Mouse (Mus musculus): ENCODE measurements at regions not wholly inside any gene's neighbourhood (a gene's known extent, or its start where the extent isn't known, plus 50 kb on each side); places are given as distances from the start of the nearest gene placed in this dataset.
A peak's percentile ranks its signal among the peaks of the same experiment; 100 is the strongest.

GRCm38 (mm10) chr10:111693762-111694161, 187.7 kb downstream of the Phlda1 start:
- no peak overlapping the region for H3K4me3 ChIP-seq (ENCODE audit: low read depth, low read length)
- DNase-seq (ENCODE audit: low spot score) (no peak), ATAC-seq (no peak)
- no peaks in the 10 kb centered on the region for H3K36me3 ChIP-seq (ENCODE audit: control insufficient read depth, insufficient read depth, low read length)
- no peaks in the 10 kb centered on the region for H3K4me1 ChIP-seq (ENCODE audit: control insufficient read depth, insufficient read depth, low read length)
- H3K9me3 ChIP-seq (replicated peaks; ENCODE audit: control insufficient read depth, low read length): no peaks in the 10 kb centered on the region
- H3K27ac ChIP-seq (ENCODE audit: low read depth, low read length): no peak overlapping the region
- no peak overlapping the region for H3K9ac ChIP-seq (ENCODE audit: low read length)
- H3K4me2 ChIP-seq (ENCODE audit: low read length): no peak overlapping the region
- H3K27me3 ChIP-seq (replicated peaks; ENCODE audit: control insufficient read depth, insufficient read depth, low read length): no peaks in the 10 kb centered on the region

GRCm38 (mm10) chr10:111694227-111695200, 188.4 kb downstream of the Phlda1 start:
- H3K27ac ChIP-seq (ENCODE audit: low read depth, low read length): no peak overlapping the region
- no peaks in the 10 kb centered on the region for H3K4me1 ChIP-seq (ENCODE audit: control insufficient read depth, insufficient read depth, low read length)
- no peak overlapping the region for H3K4me2 ChIP-seq (ENCODE audit: low read length)
- H3K9me3 ChIP-seq (replicated peaks; ENCODE audit: control insufficient read depth, low read length): no peaks in the 10 kb centered on the region
- 81% methylated on average over 6 of the region's 6 CpGs for WGBS
- ATAC-seq (no peak), DNase-seq (ENCODE audit: low spot score) (peak; percentile 61)
- no peaks in the 10 kb centered on the region for H3K36me3 ChIP-seq (ENCODE audit: control insufficient read depth, insufficient read depth, low read length)
- H3K27me3 ChIP-seq (replicated peaks; ENCODE audit: control insufficient read depth, insufficient read depth, low read length): no peaks in the 10 kb centered on the region
- no peak overlapping the region for H3K9ac ChIP-seq (ENCODE audit: low read length)
- no peak overlapping the region for H3K4me3 ChIP-seq (ENCODE audit: low read depth, low read length)

DNA sequence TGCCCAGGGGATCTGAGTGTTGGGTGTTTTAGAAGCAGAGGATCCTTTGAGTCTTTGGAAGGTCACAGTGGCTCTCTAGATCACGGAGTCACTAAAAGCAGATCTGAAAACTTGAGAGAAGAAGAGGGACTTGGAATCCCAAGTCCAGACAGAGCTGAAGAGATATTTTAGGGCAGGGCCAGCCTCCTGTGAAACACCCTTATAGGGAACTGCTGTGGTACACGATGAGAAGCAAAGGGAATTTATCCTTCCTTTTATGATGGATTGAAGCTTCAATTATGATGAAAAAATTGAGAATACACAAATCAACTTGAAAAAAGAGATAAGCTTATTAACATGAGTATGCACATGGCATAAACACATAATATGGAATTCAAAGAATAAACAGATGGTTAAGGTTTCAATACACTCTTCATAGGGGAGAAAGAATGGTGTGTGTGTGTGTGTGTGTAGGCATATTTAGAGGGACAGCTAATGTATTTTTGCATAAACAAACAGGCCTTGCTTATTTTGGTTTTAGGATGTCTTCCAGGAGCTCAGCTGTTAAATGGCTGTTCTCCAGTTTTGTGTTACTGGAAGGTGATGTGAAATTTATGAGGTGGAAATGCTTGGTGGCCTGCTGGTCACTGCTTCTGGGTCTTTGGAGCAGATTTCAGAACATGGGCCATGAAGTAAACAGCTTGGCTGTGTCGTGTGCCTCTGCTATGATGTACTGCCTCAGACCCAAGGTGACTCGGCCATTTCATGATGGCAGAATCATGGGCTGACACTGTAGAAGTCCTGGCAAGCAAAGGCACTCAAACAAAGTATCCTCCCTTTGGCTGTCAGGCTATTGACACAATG, 190.1 kb downstream of the Phlda1 start:
- Histone ChIP-seq H3K4me3 (ENCODE audit: low read depth, low read length) (no peak overlapping the region), H3K9ac (ENCODE audit: low read length) (no peak overlapping the region), H3K4me1 (ENCODE audit: control insufficient read depth, insufficient read depth, low read length) (peaks cover 3% of the 10 kb centered on the region; the same call in 1 of the 2 replicates), H3K36me3 (ENCODE audit: control insufficient read depth, insufficient read depth, low read length) (no peaks in the 10 kb centered on the region), H3K4me2 (ENCODE audit: low read length) (no peak overlapping the region), H3K27ac (ENCODE audit: low read depth, low read length) (no peak overlapping the region), H3K27me3 (replicated peaks; ENCODE audit: control insufficient read depth, insufficient read depth, low read length) (no peaks in the 10 kb centered on the region), H3K9me3 (replicated peaks; ENCODE audit: control insufficient read depth, low read length) (no peaks in the 10 kb centered on the region)
- 89% methylated on average over 4 of the region's 4 CpGs for WGBS
- ATAC-seq: no peak
- DNase-seq (ENCODE audit: low spot score): no peak

DNA sequence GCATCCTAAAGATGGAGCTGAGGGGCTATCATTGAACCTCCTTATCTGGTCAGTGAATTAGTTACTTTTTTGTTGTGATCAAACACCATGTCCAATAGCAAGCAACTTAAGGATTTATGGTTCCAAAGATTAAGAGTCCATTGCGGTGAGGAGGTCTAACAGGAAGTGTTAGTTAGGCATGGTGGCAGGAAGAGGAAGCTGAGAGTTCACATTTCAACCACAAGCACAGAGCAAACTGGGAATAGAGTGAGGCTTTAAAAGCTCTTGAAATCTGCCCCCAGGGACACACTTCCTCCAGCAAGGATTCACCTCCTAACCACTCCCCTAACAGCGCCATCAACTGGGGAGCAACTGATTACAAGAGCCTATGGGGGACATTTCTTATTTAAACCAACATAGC, 190.9 kb downstream of the Phlda1 start:
- no peak for DNase-seq (ENCODE audit: low spot score)
- Histone ChIP-seq H3K4me3 (ENCODE audit: low read depth, low read length) (no peak overlapping the region), H3K9me3 (replicated peaks; ENCODE audit: control insufficient read depth, low read length) (no peaks in the 10 kb centered on the region), H3K36me3 (ENCODE audit: control insufficient read depth, insufficient read depth, low read length) (no peaks in the 10 kb centered on the region), H3K27ac (ENCODE audit: low read depth, low read length) (no peak overlapping the region), H3K4me1 (ENCODE audit: control insufficient read depth, insufficient read depth, low read length) (peaks cover 3% of the 10 kb centered on the region; the same call in 1 of the 2 replicates), H3K9ac (ENCODE audit: low read length) (no peak overlapping the region), H3K4me2 (ENCODE audit: low read length) (no peak overlapping the region), H3K27me3 (replicated peaks; ENCODE audit: control insufficient read depth, insufficient read depth, low read length) (no peaks in the 10 kb centered on the region)
- WGBS: 91% methylated on average over 2 of the region's 2 CpGs
- ATAC-seq: no peak

- peak; percentile 81 for DNase-seq (ENCODE audit: low spot score)
- peak overlapping the region; percentile 78 for H3K27ac ChIP-seq (ENCODE audit: low read depth, low read length)
- peaks cover 3% of the 10 kb centered on the region; the same call in 1 of the 2 replicates for H3K4me1 ChIP-seq (ENCODE audit: control insufficient read depth, insufficient read depth, low read length)
- H3K27me3 ChIP-seq (replicated peaks; ENCODE audit: control insufficient read depth, insufficient read depth, low read length): no peaks in the 10 kb centered on the region
- WGBS: 65% methylated on average over 16 of the region's 16 CpGs
- H3K9ac ChIP-seq (ENCODE audit: low read length): no peak overlapping the region
- H3K4me3 ChIP-seq (ENCODE audit: low read depth, low read length): no peak overlapping the region
- H3K4me2 ChIP-seq (ENCODE audit: low read length): peak overlapping the region; percentile 21; the same call in 1 of the 2 replicates
- H3K36me3 ChIP-seq (ENCODE audit: control insufficient read depth, insufficient read depth, low read length): no peaks in the 10 kb centered on the region
- H3K9me3 ChIP-seq (replicated peaks; ENCODE audit: control insufficient read depth, low read length): no peaks in the 10 kb centered on the region
- peak; percentile 81 for ATAC-seq
Measured at GRCm38 (mm10) chr10:111699557-111700508, 193.7 kb downstream of the Phlda1 start.

DNA sequence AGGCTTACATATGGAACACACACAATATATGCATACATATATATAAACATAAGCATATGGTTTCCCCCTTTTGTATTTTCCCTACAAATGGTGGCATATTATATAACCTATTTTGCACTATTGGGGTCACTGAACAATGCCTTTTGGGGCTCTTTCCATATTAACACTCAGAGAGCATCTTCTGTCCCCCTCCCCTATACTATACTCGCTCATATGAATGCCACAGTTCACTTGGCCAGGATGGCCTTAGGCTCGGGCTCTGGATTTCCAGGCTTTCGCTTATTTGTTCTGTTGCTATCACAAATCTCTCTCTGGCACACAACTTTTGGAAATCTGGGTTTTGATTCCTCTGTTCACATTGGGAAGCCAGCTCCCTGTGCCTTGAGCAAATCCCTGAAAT, 194.5 kb downstream of the Phlda1 start:
- H3K4me1 ChIP-seq (ENCODE audit: control insufficient read depth, insufficient read depth, low read length): peaks cover 3% of the 10 kb centered on the region; the same call in 1 of the 2 replicates
- H3K4me3 ChIP-seq (ENCODE audit: low read depth, low read length): no peak overlapping the region
- DNase-seq (ENCODE audit: low spot score) (no peak), ATAC-seq (no peak)
- H3K9me3 ChIP-seq (replicated peaks; ENCODE audit: control insufficient read depth, low read length): no peaks in the 10 kb centered on the region
- no peak overlapping the region for H3K9ac ChIP-seq (ENCODE audit: low read length)
- no peak overlapping the region for H3K4me2 ChIP-seq (ENCODE audit: low read length)
- H3K36me3 ChIP-seq (ENCODE audit: control insufficient read depth, insufficient read depth, low read length): no peaks in the 10 kb centered on the region
- 89% methylated on average over 3 of the region's 3 CpGs for WGBS
- no peaks in the 10 kb centered on the region for H3K27me3 ChIP-seq (replicated peaks; ENCODE audit: control insufficient read depth, insufficient read depth, low read length)
- H3K27ac ChIP-seq (ENCODE audit: low read depth, low read length): peak overlapping the region; percentile 15; the same call in 1 of the 2 replicates

DNA sequence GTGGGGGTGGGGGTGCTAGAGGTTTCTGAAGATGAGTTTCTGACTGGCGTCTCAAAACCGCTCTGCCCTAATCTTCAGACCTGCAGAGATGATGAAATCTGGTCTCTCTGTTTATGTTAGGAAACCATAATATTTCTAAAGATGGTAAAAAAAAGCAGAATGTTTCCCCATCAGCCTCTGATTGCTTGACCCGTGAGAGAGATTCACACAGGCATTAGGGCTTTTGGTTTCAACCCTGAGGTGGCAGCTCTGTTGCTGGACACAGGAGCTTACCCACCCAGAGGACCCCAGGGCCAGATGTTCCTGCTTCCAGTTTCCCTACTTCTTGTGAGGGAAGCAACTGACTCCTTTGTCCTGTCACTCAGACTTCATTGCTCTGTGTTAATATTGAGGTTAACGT, 195.1 kb downstream of the Phlda1 start:
- Histone ChIP-seq H3K9ac (ENCODE audit: low read length) (no peak overlapping the region), H3K9me3 (replicated peaks; ENCODE audit: control insufficient read depth, low read length) (no peaks in the 10 kb centered on the region; the same call in 1 of the 2 replicates), H3K4me3 (ENCODE audit: low read depth, low read length) (no peak overlapping the region), H3K4me2 (ENCODE audit: low read length) (no peak overlapping the region), H3K36me3 (ENCODE audit: control insufficient read depth, insufficient read depth, low read length) (no peaks in the 10 kb centered on the region), H3K27ac (ENCODE audit: low read depth, low read length) (no peak overlapping the region), H3K4me1 (ENCODE audit: control insufficient read depth, insufficient read depth, low read length) (peaks cover 3% of the 10 kb centered on the region; the same call in 1 of the 2 replicates), H3K27me3 (replicated peaks; ENCODE audit: control insufficient read depth, insufficient read depth, low read length) (no peaks in the 10 kb centered on the region)
- no peak for DNase-seq (ENCODE audit: low spot score)
- WGBS: 70% methylated on average over 4 of the region's 4 CpGs
- no peak for ATAC-seq

- DNase-seq (ENCODE audit: low spot score): no peak
- Histone ChIP-seq H3K36me3 (ENCODE audit: control insufficient read depth, insufficient read depth, low read length) (no peaks in the 10 kb centered on the region), H3K9me3 (replicated peaks; ENCODE audit: control insufficient read depth, low read length) (no peaks in the 10 kb centered on the region; the same call in 1 of the 2 replicates), H3K27ac (ENCODE audit: low read depth, low read length) (no peak overlapping the region), H3K9ac (ENCODE audit: low read length) (no peak overlapping the region), H3K4me3 (ENCODE audit: low read depth, low read length) (no peak overlapping the region), H3K4me2 (ENCODE audit: low read length) (no peak overlapping the region), H3K4me1 (ENCODE audit: control insufficient read depth, insufficient read depth, low read length) (peaks cover 3% of the 10 kb centered on the region; the same call in 1 of the 2 replicates), H3K27me3 (replicated peaks; ENCODE audit: control insufficient read depth, insufficient read depth, low read length) (no peaks in the 10 kb centered on the region)
- no peak for ATAC-seq
- 92% methylated on average over 6 of the region's 6 CpGs for WGBS
Measured at GRCm38 (mm10) chr10:111702435-111702834, 196.3 kb downstream of the Phlda1 start.

Data from forebrain, embryonic 14.5 days (tissue).